Mouse (Mus musculus) gastrocnemius, adult 8-10 months (tissue): ENCODE results near the gene Cadm4. TPM values are rescaled to one million over a fixed set of nuclear protein-coding genes. Genes with fewer than 3 reads are reported as not detected.
A peak's percentile ranks its signal among the peaks of the same experiment; 100 is the strongest.

ENCODE experiments used
- DNase-seq, 2 experiments: peaks; one replicate each; pipeline ENCODE4 v3.0.0; 2022; ENCODE audit warnings: low spot score in 2 of 2
- total RNA-seq, 4 experiments: library from RNA; stranded (reverse); gene quantifications; 2 replicates each; pipeline ENCODE4 v1.2.4; 2022

The Cadm4 gene
- total RNA-seq: 1 to 10 TPM in 3 of 4 experiments, under 1 TPM in 1; 0.87 to 3.6 (median 1.8) TPM

GRCm38 (mm10) chr7:24481474-24482207 lies at the start of gene Cadm4:
Cadm4 (plus strand) TSS chr7:24482023.
- peak; percentile 63 to 69 for DNase-seq

DNA sequence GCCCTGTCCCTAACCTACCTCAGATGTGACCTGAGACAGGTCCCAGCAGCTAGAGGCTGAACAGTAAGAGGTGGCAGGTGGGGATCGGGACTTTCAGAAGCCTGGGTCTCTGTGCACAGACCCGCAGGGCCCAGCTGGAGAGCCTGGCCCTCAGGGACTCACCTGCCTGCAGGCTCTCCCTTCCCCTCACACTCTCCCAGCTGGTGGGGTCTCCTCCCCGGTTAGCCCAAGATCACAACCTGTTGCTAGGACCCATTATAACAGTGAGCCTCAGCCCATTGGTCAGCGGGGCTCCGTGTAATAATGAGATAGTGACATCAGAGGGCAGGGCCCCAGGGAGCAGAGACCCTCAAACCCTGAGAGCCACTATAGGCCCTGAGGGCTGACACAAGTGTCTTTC lies 46.5 kb upstream of the Cadm4 start:
- DNase-seq: no peak

- DNase-seq: peak; percentile 21 to 24
These were observed 43.8 kb upstream of the Cadm4 start for GRCm38 (mm10) chr7:24437981-24438380.

DNA sequence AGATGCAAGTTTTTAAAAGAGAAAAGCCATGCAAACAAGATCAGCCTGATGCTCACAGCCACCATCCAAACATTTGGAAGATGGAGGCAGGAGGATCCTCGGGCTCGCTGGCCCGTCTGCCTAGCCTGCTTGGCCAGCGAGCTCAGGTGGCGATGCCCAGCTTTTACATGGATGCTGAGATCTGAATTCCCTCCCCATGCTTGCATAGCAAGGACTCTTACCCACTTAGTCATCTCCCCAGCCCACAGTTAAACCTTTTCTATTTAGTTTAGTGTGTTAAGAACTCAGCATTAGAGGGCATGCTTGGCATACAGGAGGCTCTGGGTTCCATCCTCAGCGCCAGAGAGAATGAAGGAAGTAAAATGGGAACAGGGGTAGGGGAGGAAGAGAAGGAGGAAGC lies 42.6 kb upstream of the Cadm4 start:
- no peak for DNase-seq

DNA sequence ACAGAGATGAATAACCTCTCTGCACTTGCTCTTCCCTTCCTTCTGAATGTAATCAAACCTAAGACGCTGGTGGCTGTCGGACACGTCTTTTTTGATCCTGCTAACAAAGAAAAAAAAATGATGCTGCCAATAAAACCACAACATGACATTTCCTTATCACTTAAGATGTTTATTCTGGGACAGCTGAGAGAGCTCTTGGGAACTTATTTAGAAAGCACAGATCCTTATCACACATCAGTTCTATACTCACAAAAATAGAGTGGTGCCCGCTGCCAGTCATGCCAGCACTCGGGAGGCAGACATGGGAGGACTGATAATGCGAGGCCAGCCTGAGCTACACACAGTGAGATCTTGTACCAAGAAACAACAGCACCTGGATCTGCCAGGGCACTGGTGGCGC lies 41.9 kb upstream of the Cadm4 start:
- DNase-seq: no peak

DNA sequence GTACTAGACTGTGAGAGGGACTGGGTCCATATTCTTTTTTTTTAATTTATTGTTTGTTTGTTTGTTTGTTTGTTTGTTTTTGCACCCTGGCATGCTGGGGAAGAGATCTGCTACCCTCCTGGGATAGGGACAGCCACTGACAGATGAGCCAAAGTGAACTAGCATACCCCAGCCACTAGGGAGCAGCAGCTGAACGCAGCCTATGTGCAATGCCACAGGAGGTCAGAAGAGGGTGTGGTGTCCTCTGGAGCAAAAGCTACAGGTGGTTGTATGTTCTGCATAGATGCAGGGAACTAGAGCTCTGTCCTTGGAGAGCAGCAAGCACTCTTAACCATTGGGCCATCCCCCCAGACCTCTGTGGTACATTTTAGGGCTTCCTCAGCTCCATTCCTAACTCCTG lies 40.0 kb upstream of the Cadm4 start:
- DNase-seq: peak in 1 of 2 experiments; percentile 30

GRCm38 (mm10) chr7:24442313-24442712 lies 39.5 kb upstream of the Cadm4 start:
- no peak for DNase-seq

GRCm38 (mm10) chr7:24445266-24445926 lies 36.4 kb upstream of the Cadm4 start:
- DNase-seq: no peak

DNA sequence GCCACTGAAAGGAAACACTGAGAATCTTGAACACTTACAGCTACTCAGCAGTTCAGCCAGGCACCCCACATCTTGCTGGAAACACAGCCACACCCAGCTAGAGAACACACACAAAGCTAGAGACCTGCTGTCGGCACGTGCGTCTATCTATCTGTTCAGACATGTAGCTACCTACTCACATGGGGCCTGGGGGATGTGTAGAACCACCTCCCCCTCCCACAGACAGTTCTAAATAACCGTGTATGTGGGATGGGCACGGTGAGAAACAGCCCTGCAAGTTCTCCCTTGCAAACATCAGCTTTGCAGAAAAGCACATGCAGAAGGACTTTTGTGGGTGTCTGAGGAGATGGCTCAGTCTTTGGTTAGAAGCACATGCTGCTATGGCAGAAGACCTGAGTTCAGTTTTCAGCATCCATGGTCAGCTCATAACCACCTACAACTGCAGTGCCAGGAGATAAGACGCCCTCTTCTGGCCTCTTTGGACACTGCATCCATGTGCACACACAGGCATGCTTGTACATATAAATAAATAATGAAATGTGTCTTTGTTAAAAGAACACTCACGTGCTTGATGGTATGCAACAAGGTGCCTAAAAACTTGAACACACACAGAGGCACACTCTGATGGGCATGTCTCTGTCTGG lies 35.0 kb upstream of the Cadm4 start:
- no peak for DNase-seq

- DNase-seq: no peak
These were observed 32.9 kb upstream of the Cadm4 start for GRCm38 (mm10) chr7:24448782-24449517.

DNA sequence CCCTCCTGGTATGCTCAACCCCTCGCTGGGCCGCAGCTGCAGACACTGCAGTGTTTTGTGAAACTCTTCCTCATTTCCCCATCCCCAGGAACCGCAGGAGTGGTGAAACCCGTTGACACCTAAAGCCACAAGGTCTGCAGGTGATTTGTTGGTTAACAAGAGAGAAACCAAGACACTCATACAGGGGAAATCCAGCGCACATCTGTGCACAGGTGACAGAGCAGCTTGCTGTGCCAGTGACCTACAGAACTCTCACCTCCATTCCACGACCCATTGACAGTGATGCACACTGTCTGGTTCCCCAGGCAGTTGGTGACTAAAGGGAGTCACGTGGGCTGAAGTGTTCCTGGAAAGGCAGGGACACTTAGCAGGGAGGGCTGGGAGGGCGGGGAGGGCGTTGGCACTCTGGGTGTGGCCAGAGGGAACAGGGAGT lies 31.2 kb upstream of the Cadm4 start:
- no peak for DNase-seq

GRCm38 (mm10) chr7:24451855-24452311 lies 29.9 kb upstream of the Cadm4 start, which contains the start of gene Irgc1:
Irgc1 (minus strand) TSS chr7:24452297.
- no peak for DNase-seq

DNA sequence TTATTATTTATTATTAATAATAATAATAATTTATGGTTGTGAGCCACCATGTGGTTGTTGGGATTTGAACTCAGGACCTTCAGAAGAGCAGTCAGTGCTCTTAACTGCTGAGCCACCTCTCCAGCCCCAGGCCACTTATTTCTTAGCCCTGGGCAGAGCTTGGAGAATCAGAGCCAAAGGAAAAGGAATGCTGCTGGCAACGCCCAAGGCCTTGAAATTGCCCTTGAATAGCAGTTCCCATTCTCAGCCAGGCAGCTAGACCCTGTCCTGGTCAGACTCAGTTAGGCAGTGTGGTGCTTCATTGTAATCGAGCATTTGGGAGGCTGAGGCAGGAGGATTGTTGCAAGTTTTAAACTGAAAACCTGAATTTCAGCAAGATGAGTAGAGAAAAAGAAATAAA lies 27.6 kb upstream of the Cadm4 start:
- DNase-seq: no peak

DNA sequence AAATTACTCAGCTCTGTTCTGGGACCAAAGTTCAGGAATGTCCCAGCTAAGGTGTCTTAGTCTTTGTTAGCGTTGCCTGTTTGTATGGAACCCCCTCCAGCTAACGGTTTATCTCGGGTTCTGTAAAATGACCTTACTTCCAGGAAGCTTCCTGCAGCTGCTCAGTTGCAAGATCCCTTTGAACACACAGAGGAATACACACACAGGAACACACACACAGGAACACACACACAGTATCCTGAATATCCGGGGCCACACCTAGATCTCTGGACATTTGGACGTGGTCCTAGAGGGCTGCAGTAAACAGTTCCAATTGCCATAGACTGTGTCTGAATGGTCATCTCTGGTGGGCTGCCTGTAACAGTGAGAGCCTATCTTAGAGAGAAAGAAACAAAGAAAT lies 26.1 kb upstream of the Cadm4 start:
- no peak for DNase-seq

GRCm38 (mm10) chr7:24457726-24458370 lies 24.0 kb upstream of the Cadm4 start:
- DNase-seq: no peak

- DNase-seq: no peak
These were observed 22.4 kb upstream of the Cadm4 start for GRCm38 (mm10) chr7:24459440-24459839.

- DNase-seq: no peak
These were observed 22.0 kb upstream of the Cadm4 start for GRCm38 (mm10) chr7:24459843-24460242.

GRCm38 (mm10) chr7:24461376-24462051 lies 20.3 kb upstream of the Cadm4 start:
- no peak for DNase-seq

DNA sequence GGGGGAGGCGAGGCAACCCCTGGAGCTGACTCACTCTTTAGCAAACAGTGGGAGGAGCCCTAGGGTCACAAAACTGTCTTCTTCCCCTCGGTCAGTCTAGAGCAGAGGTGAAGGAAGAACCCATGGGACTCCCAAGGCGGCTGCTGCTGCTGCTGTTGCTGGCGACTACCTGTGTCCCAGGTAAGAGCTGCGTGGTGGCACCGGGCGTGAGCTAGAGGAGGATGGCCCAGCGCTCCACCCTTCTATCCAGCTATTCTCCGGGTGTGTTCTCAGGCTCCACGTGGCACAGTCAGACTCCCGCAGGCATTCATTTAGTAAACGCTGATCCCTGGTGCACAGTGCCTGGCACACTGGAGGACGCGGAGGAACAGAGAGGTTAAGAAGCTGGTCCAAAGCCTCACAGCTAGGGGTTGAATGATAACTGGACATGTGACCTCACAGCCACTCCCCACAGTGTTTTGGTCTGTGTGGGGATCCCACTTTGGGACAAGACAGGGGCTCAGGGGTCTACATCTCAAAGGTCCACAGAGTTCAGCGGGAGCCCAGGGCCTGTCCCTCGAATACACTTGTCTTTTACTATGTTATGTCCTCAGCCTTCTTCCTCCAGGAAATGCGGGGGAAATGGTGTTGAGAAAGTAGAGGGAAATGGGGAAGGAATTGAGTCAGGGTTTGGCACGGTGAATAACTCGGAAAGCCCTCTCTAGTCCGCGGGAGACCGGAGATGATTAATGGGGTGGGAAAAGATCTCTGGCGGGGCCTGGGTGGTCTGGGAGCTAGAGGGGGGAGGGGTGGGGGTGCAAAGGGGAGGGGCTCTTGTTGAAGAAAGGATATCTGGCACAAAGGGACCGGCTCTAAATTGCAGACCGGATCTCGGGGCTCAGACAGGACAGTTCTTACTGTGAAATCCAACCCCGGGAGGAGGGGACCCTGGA lies 19.2 kb upstream of the Cadm4 start, which contains the start of gene Plaur:
Gene Plaur (plus strand): TSS at position 97 of the 932 bp plus-strand sequence.
- DNase-seq: no peak
